Mouse (Mus musculus) MEL (cell line): Measurements from ENCODE around the gene Cx3cl1. TPM values are rescaled to one million over a fixed set of nuclear protein-coding genes. Genes with fewer than 3 reads are reported as not detected.

Experiments used
- DNase-seq: peaks from one replicate; pipeline ENCODE4 v3.0.0; 2011; ENCODE audit warnings: low read depth, low spot score
- H3K27ac ChIP-seq: 2 replicates; pipeline ENCODE4 v1.5.1; 2012; ENCODE audit warnings: low read depth, mild to moderate bottlenecking, control low read depth, low read length, moderate library complexity; ENCODE audit not compliant: control insufficient read depth
- H3K27me3 ChIP-seq, 2 experiments: fragments of 150-350 bp in 1 of 2; sonication (generic) in 1 of 2; 2 replicates each; pipeline ENCODE4 v1.6.1; 2012; ENCODE audit warnings: low read length in 2 of 2, mild to moderate bottlenecking in 2 of 2, improper control_type of control experiment in 1 of 2, moderate library complexity in 1 of 2; ENCODE audit not compliant: insufficient read depth in 2 of 2, control insufficient read depth in 1 of 2
- H3K36me3 ChIP-seq, 2 experiments: 2 replicates each; pipeline ENCODE4 v1.6.1; 2012 to 2014; ENCODE audit warnings: low read length in 2 of 2, improper control_type of control experiment in 1 of 2, inconsistent platforms in 1 of 2, mild to moderate bottlenecking in 1 of 2; ENCODE audit not compliant: insufficient read depth in 2 of 2, control insufficient read depth in 1 of 2
- H3K4me1 ChIP-seq, 2 experiments: fragments of 150-350 bp in 1 of 2; sonication (generic) in 1 of 2; 2 replicates each; pipeline ENCODE4 v1.6.1; 2012; ENCODE audit warnings: low read length in 2 of 2, improper control_type of control experiment in 1 of 2, mild to moderate bottlenecking in 1 of 2; ENCODE audit not compliant: insufficient read depth in 2 of 2, control insufficient read depth in 1 of 2
- H3K4me3 ChIP-seq, 2 experiments: fragments of 150-350 bp in 1 of 2; sonication (generic) in 1 of 2; 2 replicates each; pipeline ENCODE4 v1.5.1; 2012; ENCODE audit warnings: low read depth in 2 of 2, low read length in 2 of 2, mild to moderate bottlenecking in 2 of 2, moderate library complexity in 2 of 2, control low read depth in 1 of 2, improper control_type of control experiment in 1 of 2; ENCODE audit not compliant: control insufficient read depth in 1 of 2, insufficient read depth in 1 of 2
- H3K79me2 ChIP-seq: 2 replicates; pipeline ENCODE4 v1.6.1; 2012; ENCODE audit warnings: mild to moderate bottlenecking, low read length, moderate library complexity; ENCODE audit not compliant: control insufficient read depth, poor library complexity, insufficient read depth
- H3K9ac ChIP-seq: 2 replicates; pipeline ENCODE4 v1.6.1; 2012; ENCODE audit warnings: low read depth, mild to moderate bottlenecking, control low read depth, low read length, moderate library complexity; ENCODE audit not compliant: control insufficient read depth, poor library complexity, severe bottlenecking
- H3K9me3 ChIP-seq: fragments of 150-350 bp; sonication (generic); replicated peaks from 2 replicates; pipeline ENCODE4 v1.6.1; 2012; ENCODE audit warnings: mild to moderate bottlenecking, low read length, improper control_type of control experiment, moderate library complexity; ENCODE audit not compliant: insufficient read depth
- BHLHE40 ChIP-seq: IDR thresholded peaks from 2 replicates; pipeline ENCODE4 v1.6.1; 2012; ENCODE audit warnings: low read depth, mild to moderate bottlenecking, inconsistent platforms, low read length, improper control_type of control experiment, borderline replicate concordance
- CHD2 ChIP-seq: IDR thresholded peaks from 2 replicates; pipeline ENCODE4 v1.6.1; 2011; ENCODE audit warnings: low read length, improper control_type of control experiment
- CTCF ChIP-seq, 3 experiments: IDR thresholded peaks in 2 of 3; conservative IDR thresholded peaks in 1 of 3; 2 replicates each; pipeline ENCODE4 v1.5.1; 2011 to 2012; ENCODE audit warnings: low read length in 3 of 3, low read depth in 2 of 3, mild to moderate bottlenecking in 2 of 3, improper control_type of control experiment in 1 of 3, inconsistent platforms in 1 of 3, mixed read lengths in 1 of 3, moderate library complexity in 1 of 3; ENCODE audit not compliant: control insufficient read depth in 1 of 3, insufficient read depth in 1 of 3, poor library complexity in 1 of 3, severe bottlenecking in 1 of 3
- E2F4 ChIP-seq: IDR thresholded peaks from 2 replicates; pipeline ENCODE4 v1.6.1; 2011; ENCODE audit warnings: low read depth, low read length, improper control_type of control experiment, borderline replicate concordance
- ELF1 ChIP-seq: IDR thresholded peaks from 2 replicates; pipeline ENCODE4 v1.6.1; 2014; ENCODE audit warnings: low read depth, mild to moderate bottlenecking, inconsistent platforms, low read length, improper control_type of control experiment, moderate library complexity
- EP300 ChIP-seq, 2 experiments: IDR thresholded peaks; 2 replicates each; pipeline ENCODE4 v1.6.1; 2011; ENCODE audit warnings: improper control_type of control experiment in 2 of 2, low read length in 2 of 2, low read depth in 1 of 2, mild to moderate bottlenecking in 1 of 2
- HCFC1 ChIP-seq: IDR thresholded peaks from 2 replicates; pipeline ENCODE4 v1.6.1; 2012; ENCODE audit warnings: low read depth, mild to moderate bottlenecking, inconsistent platforms, low read length, improper control_type of control experiment, moderate library complexity
- JUND ChIP-seq: IDR thresholded peaks from 2 replicates; pipeline ENCODE4 v1.6.1; 2011; ENCODE audit warnings: low read depth, mild to moderate bottlenecking, improper control_type of control experiment, low read length
- MAX ChIP-seq: IDR thresholded peaks from 2 replicates; pipeline ENCODE4 v1.6.1; 2011; ENCODE audit warnings: low read length, improper control_type of control experiment
- MAZ ChIP-seq: IDR thresholded peaks from 2 replicates; pipeline ENCODE4 v1.6.1; 2012; ENCODE audit warnings: low read depth, mild to moderate bottlenecking, inconsistent platforms, low read length, improper control_type of control experiment
- MYB ChIP-seq: IDR thresholded peaks from 2 replicates; pipeline ENCODE4 v1.6.1; 2011; ENCODE audit warnings: mild to moderate bottlenecking, low read depth, low read length, improper control_type of control experiment
- NRF1 ChIP-seq: IDR thresholded peaks from 2 replicates; pipeline ENCODE4 v1.6.1; 2014; ENCODE audit warnings: low read depth, mild to moderate bottlenecking, inconsistent platforms, low read length, improper control_type of control experiment, moderate library complexity; ENCODE audit not compliant: poor library complexity, insufficient read depth, severe bottlenecking
- POLR2AphosphoS2 ChIP-seq: IDR thresholded peaks from 2 replicates; pipeline ENCODE4 v1.6.1; 2011; ENCODE audit warnings: low read length, improper control_type of control experiment
- POLR2AphosphoS5 ChIP-seq: IDR thresholded peaks from 2 replicates; pipeline ENCODE4 v1.6.1; 2012; ENCODE audit warnings: low read depth, borderline replicate concordance, mild to moderate bottlenecking, inconsistent platforms, low read length, moderate library complexity, mixed read lengths
- RAD21 ChIP-seq: IDR thresholded peaks from 2 replicates; pipeline ENCODE4 v1.6.1; 2011; ENCODE audit warnings: mild to moderate bottlenecking, low read depth, low read length, improper control_type of control experiment
- SIN3A ChIP-seq: IDR thresholded peaks from 2 replicates; pipeline ENCODE4 v1.6.1; 2012; ENCODE audit warnings: low read length, improper control_type of control experiment, inconsistent platforms
- SMC3 ChIP-seq: IDR thresholded peaks from 2 replicates; pipeline ENCODE4 v1.6.1; 2011; ENCODE audit warnings: low read depth, low read length, improper control_type of control experiment
- TAL1 ChIP-seq: IDR thresholded peaks from 2 replicates; pipeline ENCODE4 v1.6.1; 2012; ENCODE audit warnings: mild to moderate bottlenecking, inconsistent platforms, low read length, moderate library complexity, mixed read lengths
- TCF12 ChIP-seq: IDR thresholded peaks from 2 replicates; pipeline ENCODE4 v1.6.1; 2014; ENCODE audit warnings: low read depth, mild to moderate bottlenecking, inconsistent platforms, low read length, improper control_type of control experiment, moderate library complexity
- UBTF ChIP-seq: IDR thresholded peaks from 2 replicates; pipeline ENCODE4 v1.6.1; 2012; ENCODE audit warnings: low read depth, mild to moderate bottlenecking, inconsistent platforms, low read length, improper control_type of control experiment, moderate library complexity, borderline replicate concordance; ENCODE audit not compliant: insufficient read depth
- USF1 ChIP-seq: IDR thresholded peaks from 2 replicates; pipeline ENCODE4 v1.6.1; 2014; ENCODE audit warnings: low read depth, mild to moderate bottlenecking, inconsistent platforms, low read length, improper control_type of control experiment, moderate library complexity
- ZC3H11A ChIP-seq: IDR thresholded peaks from 2 replicates; pipeline ENCODE4 v1.6.1; 2012; ENCODE audit warnings: low read depth, mild to moderate bottlenecking, inconsistent platforms, low read length, improper control_type of control experiment
- ZKSCAN1 ChIP-seq: IDR thresholded peaks from 2 replicates; pipeline ENCODE4 v1.6.1; 2012; ENCODE audit warnings: low read depth, mild to moderate bottlenecking, inconsistent platforms, low read length, improper control_type of control experiment, moderate library complexity
- polyA plus RNA-seq, 2 experiments: library from polyadenylated mRNA; stranded (reverse) in 1 of 2; unstranded in 1 of 2; fragments of >175 nt in 1 of 2; fragments of >200 nt in 1 of 2; gene quantifications; 2 replicates each; pipeline versions ENCODE4 v1.2.1 to v1.2.4; 2012; ENCODE audit warnings: low replicate concordance in 2 of 2, low read depth in 1 of 2; ENCODE audit not compliant: insufficient read length in 2 of 2, insufficient read depth in 1 of 2, missing spikeins in 1 of 2
- total RNA-seq: library from RNA; depleted of rRNA; stranded (reverse); fragments of 300-350 nt; gene quantifications from 2 replicates; pipeline ENCODE4 v1.2.3, GENCODE M21; 2012

Gene Cx3cl1
- total and polyA plus RNA-seq, 3 experiments: not detected

DNA sequence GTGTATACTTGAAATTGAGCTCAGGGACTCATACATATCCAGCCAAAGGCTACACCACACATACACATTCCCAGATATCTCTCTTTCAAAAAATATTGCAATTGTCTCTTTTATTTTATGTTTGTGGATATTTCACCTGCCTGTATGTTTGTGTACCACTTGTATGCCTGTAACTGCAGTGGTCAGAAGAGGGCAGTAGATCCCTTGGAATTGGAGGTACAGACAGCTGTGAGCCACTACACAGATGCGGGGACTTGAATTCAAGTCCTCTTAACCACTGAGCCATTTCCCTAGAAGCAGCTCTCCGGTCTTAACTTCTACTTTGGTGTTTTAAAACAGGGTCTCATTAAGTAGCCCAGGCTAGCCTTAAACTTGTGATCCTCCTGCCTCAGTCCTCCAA, 23.0 kb downstream of the Cx3cl1 start:
- Histone ChIP-seq H3K79me2 (no peaks in the 10 kb centered on the region), H3K27ac (no peak overlapping the region), H3K4me3 (no peak overlapping the region), H3K27me3 (no peaks in the 10 kb centered on the region), H3K9me3 (no peaks in the 10 kb centered on the region), H3K36me3 (no peaks in the 10 kb centered on the region), H3K4me1 (no peaks in the 10 kb centered on the region), H3K9ac (no peak overlapping the region)
- TF ChIP-seq CTCF (IDR thresholded peaks at IDR 0.05 in 2 of 3, conservative IDR thresholded peaks at IDR 0.05 in 1 of 3; ENCODE audit: control insufficient read depth in 1 of 3, insufficient read depth in 1 of 3, low read depth in 2 of 3, low read length in 3 of 3, poor library complexity in 1 of 3, severe bottlenecking in 1 of 3) (peak in 1 of 3 experiments; percentile 2; a peak in 1 of 6 replicates), EP300 (IDR thresholded peaks at IDR 0.05; ENCODE audit: low read depth in 1 of 2, low read length in 2 of 2) (no peak)
- no peak for DNase-seq

DNA sequence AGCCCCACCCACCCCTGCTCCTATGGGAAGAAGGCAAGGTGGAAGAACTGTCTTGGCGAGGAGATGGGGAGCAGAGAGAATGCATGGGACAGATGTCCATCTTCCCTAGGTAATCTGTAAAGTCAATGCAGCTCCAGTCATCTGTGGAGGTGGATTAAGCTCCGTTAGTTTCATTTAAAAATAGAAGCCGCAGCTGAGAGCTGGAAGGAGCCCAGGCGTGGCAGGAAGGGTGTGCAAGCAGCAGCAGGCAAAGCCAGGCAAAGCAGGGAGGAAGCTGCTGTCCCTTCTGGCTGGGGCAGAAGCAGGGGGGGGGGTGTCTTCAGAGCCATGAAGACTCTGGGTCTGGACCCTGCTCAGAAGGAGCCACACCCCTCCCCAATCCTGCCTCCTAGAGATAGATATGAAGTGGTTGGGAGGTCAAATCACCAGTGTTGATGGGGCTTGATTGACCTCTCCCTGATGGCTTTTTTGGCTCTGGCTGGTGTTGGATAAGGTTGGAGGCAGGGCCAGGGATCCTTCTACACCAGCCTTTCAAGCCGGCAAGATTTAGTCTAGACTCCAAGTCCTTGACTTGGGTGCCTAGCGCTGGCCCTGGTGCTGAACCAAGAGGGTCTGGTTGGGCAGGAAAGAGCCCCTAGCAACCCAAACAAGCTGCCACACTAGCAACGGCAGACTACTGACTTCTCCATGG, 28.6 kb downstream of the Cx3cl1 start:
- peak; percentile 83 for DNase-seq

DNA sequence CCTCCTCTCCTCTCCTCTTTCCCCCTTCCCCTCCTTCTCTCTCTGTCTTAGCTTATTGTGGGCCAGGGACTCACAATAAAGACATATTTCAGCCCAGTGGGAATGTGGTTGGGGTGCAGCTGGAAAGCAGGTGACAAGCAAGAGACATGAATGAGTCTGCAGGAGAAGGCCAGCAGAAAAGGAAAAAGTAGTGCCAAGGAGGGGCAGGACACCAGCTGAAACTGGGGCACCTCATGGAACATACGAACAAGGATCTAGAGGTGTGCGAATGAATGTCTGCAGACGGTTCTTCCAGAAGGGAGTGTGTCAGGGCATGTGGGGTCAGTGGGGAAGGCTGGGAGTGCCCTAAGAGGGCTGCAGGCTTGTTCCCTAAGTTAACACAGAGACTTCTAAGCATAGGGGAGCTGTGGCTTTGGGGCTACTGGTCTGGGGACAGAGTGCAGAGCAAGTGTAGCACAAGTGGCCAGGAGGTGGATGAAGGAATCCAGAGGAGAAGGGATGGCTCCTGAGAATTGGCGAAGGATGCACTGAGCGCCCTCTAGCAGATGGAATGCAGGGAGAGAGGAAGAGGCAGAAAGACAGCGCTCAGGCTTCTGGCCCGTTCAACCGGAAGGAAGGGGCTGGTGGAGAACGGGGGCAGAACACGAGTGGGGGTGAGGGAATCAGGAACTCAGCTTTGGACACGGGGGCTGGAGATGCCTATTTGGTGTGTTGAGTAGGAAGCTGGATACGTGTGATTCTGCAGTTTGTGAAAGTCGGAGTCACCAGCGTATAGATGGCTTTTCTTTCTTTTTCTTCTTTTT, 29.7 kb downstream of the Cx3cl1 start:
- H3K9ac ChIP-seq: no peak overlapping the region
- no peak for DNase-seq
- H3K79me2 ChIP-seq: no peaks in the 10 kb centered on the region
- TF ChIP-seq USF1: no peak
- no peak for TF ChIP-seq SMC3
- TF ChIP-seq TCF12: no peak
- no peak for TF ChIP-seq BHLHE40
- TF ChIP-seq ELF1: no peak
- no peak for TF ChIP-seq POLR2AphosphoS2
- no peak for TF ChIP-seq TAL1
- TF ChIP-seq JUND: no peak
- no peak for TF ChIP-seq E2F4
- TF ChIP-seq MYB: no peak
- no peak for TF ChIP-seq CTCF (IDR thresholded peaks at IDR 0.05 in 2 of 3, conservative IDR thresholded peaks at IDR 0.05 in 1 of 3; ENCODE audit: control insufficient read depth in 1 of 3, insufficient read depth in 1 of 3, low read depth in 2 of 3, low read length in 3 of 3, poor library complexity in 1 of 3, severe bottlenecking in 1 of 3)
- TF ChIP-seq UBTF: no peak
- no peak for TF ChIP-seq MAX
- TF ChIP-seq ZKSCAN1: no peak
- no peak for TF ChIP-seq HCFC1
- no peak for TF ChIP-seq CHD2
- no peak for TF ChIP-seq RAD21
- TF ChIP-seq NRF1: no peak
- TF ChIP-seq POLR2AphosphoS5: no peak
- TF ChIP-seq EP300 (IDR thresholded peaks at IDR 0.05; ENCODE audit: low read depth in 1 of 2, low read length in 2 of 2): no peak
- no peak overlapping the region for H3K4me3 ChIP-seq
- H3K27ac ChIP-seq: no peak overlapping the region
- H3K4me1 ChIP-seq: peaks cover 8 to 43% of the 10 kb centered on the region in 2 experiments
- no peaks in the 10 kb centered on the region for H3K27me3 ChIP-seq
- H3K9me3 ChIP-seq: no peaks in the 10 kb centered on the region
- peaks cover 0 to 19% of the 10 kb centered on the region in 2 experiments; a peak in 2 of 4 replicates for H3K36me3 ChIP-seq

More for the DNA sequence above, 28.6 kb downstream of the Cx3cl1 start:
- Histone ChIP-seq H3K27me3 (no peaks in the 10 kb centered on the region), H3K9me3 (no peaks in the 10 kb centered on the region), H3K4me3 (no peak overlapping the region), H3K27ac (no peak overlapping the region), H3K9ac (no peak overlapping the region), H3K36me3 (peaks cover 0 to 19% of the 10 kb centered on the region in 2 experiments; a peak in 2 of 4 replicates), H3K4me1 (peaks cover 8 to 43% of the 10 kb centered on the region in 2 experiments), H3K79me2 (no peaks in the 10 kb centered on the region)
- TF ChIP-seq ZC3H11A (no peak), MAZ (no peak), SMC3 (no peak), SIN3A (peak; percentile 86), TAL1 (peak; percentile 30; the same call in 1 of the 2 replicates), ELF1 (no peak)
